Mouse (Mus musculus): Measurements from ENCODE around the gene Myef2. TPM values are rescaled to one million over a fixed set of nuclear protein-coding genes. Genes with fewer than 3 reads are reported as not detected.

Myef2 gene
- 139 and 150 TPM in 2 replicates for polyA plus RNA-seq (2016; fragmentation: Nextera tagmentation; extraction: Ambion mirVana)

- under 1% methylated on average over 38 of the region's 48 CpGs for WGBS
- Histone ChIP-seq H3K27ac (peak within 1 kb of the TSS; percentile 92), H3K9ac (peak within 1 kb of the TSS; percentile 95), H3K36me3 (no peaks in the 10 kb centered on the region), H3K27me3 (no peaks in the 10 kb centered on the region), H3K4me2 (replicated peaks) (peak within 1 kb of the TSS; percentile 68), H3K4me1 (peaks cover 8% of the 10 kb centered on the region), H3K4me3 (peak within 1 kb of the TSS; percentile 75), H3K9me3 (no peaks in the 10 kb centered on the region)
- ATAC-seq (ENCODE audit: insufficient number of reproducible peaks, insufficient read depth, low FRiP score, low TSS enrichment): peak; percentile 85
These were observed at the start of gene Myef2 for GRCm38 (mm10) chr2:125123477-125123852. Myef2 (minus strand) TSS chr2:125123661.

- no peaks in the 10 kb centered on the region for H3K27me3 ChIP-seq
- no peak overlapping the region for H3K27ac ChIP-seq
- no peak overlapping the region for H3K4me3 ChIP-seq
- no peak for ATAC-seq (ENCODE audit: insufficient number of reproducible peaks, insufficient read depth, low FRiP score, low TSS enrichment)
- WGBS: 76% methylated on average over 4 of the region's 4 CpGs
- no peaks in the 10 kb centered on the region for H3K4me1 ChIP-seq
- H3K36me3 ChIP-seq: no peaks in the 10 kb centered on the region
- no peaks in the 10 kb centered on the region for H3K9me3 ChIP-seq
- H3K4me2 ChIP-seq (replicated peaks): no peak overlapping the region
- no peak overlapping the region for H3K9ac ChIP-seq
These were observed 38.6 kb upstream of the Myef2 start for GRCm38 (mm10) chr2:125162012-125162470.

- H3K4me3 ChIP-seq: no peak overlapping the region
- no peak for ATAC-seq (ENCODE audit: insufficient number of reproducible peaks, insufficient read depth, low FRiP score, low TSS enrichment)
- H3K4me2 ChIP-seq (replicated peaks): no peak overlapping the region
- no peaks in the 10 kb centered on the region for H3K27me3 ChIP-seq
- H3K36me3 ChIP-seq: no peaks in the 10 kb centered on the region
- no peaks in the 10 kb centered on the region for H3K9me3 ChIP-seq
- H3K4me1 ChIP-seq: no peaks in the 10 kb centered on the region
- 4% methylated on average over 2 of the region's 2 CpGs for WGBS
- H3K9ac ChIP-seq: no peak overlapping the region
- H3K27ac ChIP-seq: no peak overlapping the region
These were observed 32.0 kb upstream of the Myef2 start for GRCm38 (mm10) chr2:125155504-125155903.

GRCm38 (mm10) chr2:125154294-125154693, 30.8 kb upstream of the Myef2 start:
- Histone ChIP-seq H3K4me1 (no peaks in the 10 kb centered on the region), H3K27ac (no peak overlapping the region), H3K27me3 (no peaks in the 10 kb centered on the region), H3K9ac (no peak overlapping the region), H3K9me3 (no peaks in the 10 kb centered on the region), H3K4me2 (replicated peaks) (no peak overlapping the region), H3K4me3 (no peak overlapping the region), H3K36me3 (no peaks in the 10 kb centered on the region)
- 74% methylated on average over 9 of the region's 9 CpGs for WGBS
- no peak for ATAC-seq (ENCODE audit: insufficient number of reproducible peaks, insufficient read depth, low FRiP score, low TSS enrichment)

- no peaks in the 10 kb centered on the region for H3K4me1 ChIP-seq
- H3K27me3 ChIP-seq: no peaks in the 10 kb centered on the region
- H3K9ac ChIP-seq: no peak within 1 kb of the TSS
- H3K36me3 ChIP-seq: no peaks in the 10 kb centered on the region
- 84% methylated on average over 6 of the region's 6 CpGs for WGBS
- no peaks in the 10 kb centered on the region for H3K9me3 ChIP-seq
- H3K27ac ChIP-seq: no peak within 1 kb of the TSS
- ATAC-seq (ENCODE audit: insufficient number of reproducible peaks, insufficient read depth, low FRiP score, low TSS enrichment): no peak
- H3K4me3 ChIP-seq: no peak within 1 kb of the TSS
- no peak within 1 kb of the TSS for H3K4me2 ChIP-seq (replicated peaks)
These were observed 28.9 kb upstream of the Myef2 start, which contains the start of gene Slc12a1 for GRCm38 (mm10) chr2:125152388-125152787. Slc12a1 (plus strand) TSS chr2:125152505.

- Histone ChIP-seq H3K27ac (no peak overlapping the region), H3K4me1 (no peaks in the 10 kb centered on the region), H3K9me3 (no peaks in the 10 kb centered on the region), H3K4me2 (replicated peaks) (no peak overlapping the region), H3K27me3 (no peaks in the 10 kb centered on the region), H3K36me3 (no peaks in the 10 kb centered on the region), H3K9ac (no peak overlapping the region), H3K4me3 (no peak overlapping the region)
- no peak for ATAC-seq (ENCODE audit: insufficient number of reproducible peaks, insufficient read depth, low FRiP score, low TSS enrichment)
These were observed 18.9 kb upstream of the Myef2 start for GRCm38 (mm10) chr2:125142336-125142735.

- no peak overlapping the region for H3K4me3 ChIP-seq
- no peak for ATAC-seq (ENCODE audit: insufficient number of reproducible peaks, insufficient read depth, low FRiP score, low TSS enrichment)
- no peak overlapping the region for H3K9ac ChIP-seq
- H3K27me3 ChIP-seq: no peaks in the 10 kb centered on the region
- no peaks in the 10 kb centered on the region for H3K36me3 ChIP-seq
- peaks cover 8% of the 10 kb centered on the region; the same call in 1 of the 2 replicates for H3K4me1 ChIP-seq
- peak overlapping the region; percentile 79 for H3K4me2 ChIP-seq (replicated peaks)
- H3K27ac ChIP-seq: no peak overlapping the region
- H3K9me3 ChIP-seq: no peaks in the 10 kb centered on the region
- WGBS: 25% methylated on average over 7 of the region's 7 CpGs
These were observed 13.4 kb upstream of the Myef2 start for GRCm38 (mm10) chr2:125136846-125137245.

- Histone ChIP-seq H3K4me1 (peaks cover 8% of the 10 kb centered on the region; the same call in 1 of the 2 replicates), H3K4me3 (peak within 1 kb of the TSS; percentile 34), H3K36me3 (no peaks in the 10 kb centered on the region), H3K9ac (no peak within 1 kb of the TSS), H3K4me2 (replicated peaks) (peak within 1 kb of the TSS; percentile 79), H3K9me3 (no peaks in the 10 kb centered on the region), H3K27ac (no peak within 1 kb of the TSS), H3K27me3 (no peaks in the 10 kb centered on the region)
- 1% methylated on average over 39 of the region's 39 CpGs for WGBS
- no peak for ATAC-seq (ENCODE audit: insufficient number of reproducible peaks, insufficient read depth, low FRiP score, low TSS enrichment)
These were observed 12.7 kb upstream of the Myef2 start, which contains the start of gene Ctxn2 for GRCm38 (mm10) chr2:125135903-125136811. Ctxn2 (plus strand) TSS chr2:125136692.

GRCm38 (mm10) chr2:125134113-125134512, 10.7 kb upstream of the Myef2 start:
- Histone ChIP-seq H3K27me3 (no peaks in the 10 kb centered on the region), H3K9ac (no peak overlapping the region), H3K4me2 (replicated peaks) (no peak overlapping the region), H3K9me3 (no peaks in the 10 kb centered on the region), H3K4me1 (peaks cover 8% of the 10 kb centered on the region; the same call in 1 of the 2 replicates), H3K36me3 (no peaks in the 10 kb centered on the region), H3K27ac (no peak overlapping the region), H3K4me3 (no peak overlapping the region)
- 36% methylated on average over 4 of the region's 4 CpGs for WGBS
- no peak for ATAC-seq (ENCODE audit: insufficient number of reproducible peaks, insufficient read depth, low FRiP score, low TSS enrichment)

GRCm38 (mm10) chr2:125126792-125127191, 3.3 kb upstream of the Myef2 start:
- Histone ChIP-seq H3K9me3 (no peaks in the 10 kb centered on the region), H3K4me2 (replicated peaks) (no peak overlapping the region), H3K27me3 (no peaks in the 10 kb centered on the region), H3K27ac (no peak overlapping the region), H3K4me1 (peaks cover 4% of the 10 kb centered on the region), H3K9ac (no peak overlapping the region), H3K36me3 (no peaks in the 10 kb centered on the region), H3K4me3 (no peak overlapping the region)
- 78% methylated on average over 3 of the region's 3 CpGs for WGBS
- no peak for ATAC-seq (ENCODE audit: insufficient number of reproducible peaks, insufficient read depth, low FRiP score, low TSS enrichment)

- WGBS: 33% methylated on average over 4 of the region's 4 CpGs
- Histone ChIP-seq H3K4me1 (peaks cover 8% of the 10 kb centered on the region), H3K4me2 (replicated peaks) (no peak overlapping the region), H3K27me3 (no peaks in the 10 kb centered on the region), H3K4me3 (no peak overlapping the region), H3K9me3 (no peaks in the 10 kb centered on the region), H3K36me3 (no peaks in the 10 kb centered on the region), H3K9ac (no peak overlapping the region), H3K27ac (no peak overlapping the region)
- ATAC-seq (ENCODE audit: insufficient number of reproducible peaks, insufficient read depth, low FRiP score, low TSS enrichment): no peak
These were observed 2.4 kb upstream of the Myef2 start for GRCm38 (mm10) chr2:125125824-125126223.

Data from embryonic facial prominence, embryonic 12.5 days (tissue).